Mouse (Mus musculus): Measurements from ENCODE around the gene Tmem131l.
A peak's percentile ranks its signal among the peaks of the same experiment; 100 is the strongest.

Tmem131l gene

DNA sequence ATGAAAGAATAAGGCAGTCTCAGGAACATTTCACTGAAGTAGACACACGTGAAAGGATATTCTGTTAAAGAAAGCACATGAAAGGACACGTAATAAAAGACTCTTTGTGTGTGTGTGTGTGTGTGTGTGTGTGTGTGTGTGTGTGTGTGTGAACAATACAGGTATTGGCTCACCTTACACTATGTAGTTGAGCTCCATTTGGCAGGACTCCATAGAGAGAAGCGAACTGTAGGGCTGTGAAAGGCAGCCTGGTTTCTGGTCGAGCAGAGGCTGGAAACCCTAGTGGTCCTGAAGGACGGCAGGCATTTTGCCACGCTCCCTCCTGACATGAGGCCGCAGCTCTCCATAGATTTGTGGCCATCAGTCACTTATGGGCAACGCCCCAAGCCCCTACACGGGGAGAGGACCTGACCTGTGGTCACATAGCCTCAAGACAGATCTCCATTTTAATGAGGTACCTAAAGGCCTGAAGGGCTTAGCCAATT is 175.9 kb downstream of the Tmem131l start:
- no peak for DNase-seq (ENCODE audit: low spot score in 2 of 2)

DNA sequence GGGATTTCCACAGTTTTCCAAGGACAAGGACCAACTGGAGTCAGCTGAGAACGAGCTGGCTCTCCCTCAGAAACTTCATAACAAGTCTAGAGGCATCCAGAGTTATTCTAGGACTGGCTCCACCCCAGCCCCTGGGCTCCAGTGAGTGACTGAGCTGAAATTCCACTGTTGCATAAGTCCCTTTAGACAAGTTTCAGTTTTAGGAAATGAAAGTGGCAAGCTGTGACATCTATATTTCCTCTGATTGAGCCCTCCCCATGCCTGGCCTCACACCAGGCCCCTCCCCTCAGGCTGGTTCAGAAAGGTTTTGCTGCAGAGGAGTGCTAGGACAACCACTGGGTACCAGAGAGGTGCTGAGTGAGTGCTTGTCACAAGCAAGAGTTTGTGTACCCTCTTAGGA is 177.0 kb downstream of the Tmem131l start:
- DNase-seq (ENCODE audit: low spot score in 2 of 2), result peak; percentile 67 to 77

DNA sequence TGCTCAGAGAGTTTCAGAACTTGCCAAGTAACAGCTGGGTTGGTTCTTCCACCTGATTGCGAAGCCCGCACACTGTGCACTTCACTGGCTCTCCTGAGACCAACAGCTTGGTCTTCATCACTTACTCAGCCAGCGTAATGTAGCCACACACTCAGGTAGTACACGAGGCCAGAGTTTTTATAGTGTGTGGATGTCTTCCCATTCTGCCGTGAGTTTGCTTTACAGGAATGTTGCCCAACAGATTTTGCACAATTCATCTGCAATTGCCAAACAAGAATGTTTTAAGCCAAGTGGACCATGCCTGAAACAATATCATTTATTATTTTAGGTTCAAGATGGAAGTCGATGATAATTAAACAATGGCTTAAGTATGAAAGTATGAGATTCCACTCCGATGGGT is 180.4 kb downstream of the Tmem131l start:
- DNase-seq (ENCODE audit: low spot score in 2 of 2), result no peak

DNA sequence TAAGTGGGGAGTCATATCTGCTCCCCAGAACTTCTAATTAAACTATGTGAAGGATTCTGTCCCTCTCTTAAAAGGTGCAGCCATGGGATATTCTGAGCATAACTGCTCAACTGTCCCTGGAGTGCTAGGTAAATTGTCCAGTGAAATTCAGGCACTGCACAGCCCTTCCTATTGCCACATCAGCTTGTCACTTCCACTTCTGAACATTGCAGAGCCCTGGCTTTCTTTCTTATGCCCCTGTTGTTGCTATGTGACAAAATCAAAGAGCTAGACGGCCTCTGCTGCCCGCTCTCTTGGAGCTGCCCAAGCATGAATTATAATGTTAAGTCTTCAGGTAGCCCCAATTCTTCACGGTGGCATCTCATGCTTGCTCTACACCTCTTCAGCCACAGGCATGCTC is 180.9 kb downstream of the Tmem131l start:
- no peak for DNase-seq (ENCODE audit: low spot score in 2 of 2)

DNA sequence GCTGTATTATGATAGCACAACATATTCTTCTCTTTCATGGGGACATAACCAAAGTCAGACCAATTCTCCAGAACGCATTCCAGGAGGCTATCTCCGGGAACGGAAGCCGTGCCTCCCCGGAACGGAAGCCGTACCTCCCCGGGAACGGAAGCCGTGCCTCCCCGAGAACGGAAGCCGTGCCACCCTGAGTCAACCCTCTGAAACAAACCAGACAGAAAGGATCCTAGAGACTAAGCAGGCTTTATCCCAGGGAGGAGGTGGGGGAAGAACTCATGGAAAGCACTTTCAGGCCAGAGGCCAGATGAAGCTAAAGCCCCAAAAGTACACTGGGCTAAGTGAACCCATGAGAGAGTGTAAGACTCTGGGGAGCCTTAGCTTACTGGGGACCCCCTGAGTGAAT is 182.4 kb downstream of the Tmem131l start:
- DNase-seq (ENCODE audit: low spot score in 2 of 2), result no peak

DNA sequence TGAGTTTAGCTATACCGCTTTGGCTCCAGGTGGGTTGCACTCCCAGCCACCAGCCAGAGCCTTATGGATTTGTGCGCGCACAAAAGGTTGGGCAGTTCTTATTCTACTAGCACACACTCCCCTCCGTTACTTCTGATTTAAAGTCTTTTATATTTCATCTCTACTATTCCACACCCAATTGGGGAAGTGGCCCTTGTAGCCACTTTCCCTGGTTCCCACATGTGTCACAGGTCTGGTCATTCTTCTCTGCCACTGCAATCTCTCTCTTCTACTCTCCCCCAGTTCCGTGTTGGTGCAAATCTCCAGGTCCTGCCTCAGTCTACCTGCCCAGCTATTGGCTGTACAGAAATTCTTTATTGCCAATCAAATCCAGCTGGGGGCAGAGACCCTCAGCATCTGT is 184.3 kb downstream of the Tmem131l start:
- no peak for DNase-seq (ENCODE audit: low spot score in 2 of 2)

DNA sequence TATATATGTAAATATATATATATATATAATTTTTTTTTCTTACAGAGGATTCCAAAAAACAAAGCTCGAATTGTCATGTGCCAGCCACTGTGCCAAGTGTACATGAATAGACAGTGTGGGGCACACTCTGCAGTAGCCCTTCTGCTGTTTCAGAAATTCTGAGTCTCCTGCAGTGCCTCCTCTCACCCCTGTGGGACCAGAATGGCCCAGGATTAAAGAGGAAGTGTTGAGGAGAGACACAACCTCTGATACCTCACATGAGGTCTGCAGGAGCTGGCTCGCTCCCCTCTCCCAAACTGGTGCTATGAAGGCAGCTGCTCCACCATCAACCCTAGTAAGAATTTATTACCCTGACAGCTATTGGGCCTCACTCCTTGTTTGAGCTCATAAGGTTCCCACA is 190.6 kb downstream of the Tmem131l start:
- no peak for DNase-seq (ENCODE audit: low spot score in 2 of 2)
